Mouse (Mus musculus) neural tube, embryonic 12.5 days (tissue): Measurements from ENCODE around the gene Foxn1. TPM values are rescaled to one million over a fixed set of nuclear protein-coding genes. Genes with fewer than 3 reads are reported as not detected.

Experiments
- ATAC-seq: fragments of 200-750 bp; cut with Nextera tagmentation; 2 replicates; pipeline ENCODE4 v1.8.0; 2017; ENCODE audit warnings: low read depth, mild to moderate bottlenecking, moderate TSS enrichment, moderate library complexity; ENCODE audit not compliant: low FRiP score
- H3K27ac ChIP-seq: fragments of 300-500 bp; sonication (generic); 2 replicates; pipeline ENCODE4 v1.5.1; 2016
- H3K27me3 ChIP-seq: fragments of 300-500 bp; sonication (generic); replicated peaks from 2 replicates; pipeline ENCODE4 v1.6.1; 2016; ENCODE audit warnings: mild to moderate bottlenecking
- H3K36me3 ChIP-seq: fragments of 300-500 bp; sonication (generic); 2 replicates; pipeline ENCODE4 v1.6.1; 2016; ENCODE audit warnings: mild to moderate bottlenecking
- H3K4me1 ChIP-seq: fragments of 300-500 bp; sonication (generic); 2 replicates; pipeline ENCODE4 v1.6.1; 2016
- H3K4me2 ChIP-seq: fragments of 300-500 bp; sonication (generic); replicated peaks from 2 replicates; pipeline ENCODE4 v1.6.1; 2016; ENCODE audit warnings: mild to moderate bottlenecking
- H3K4me3 ChIP-seq: fragments of 300-500 bp; sonication (generic); 2 replicates; pipeline ENCODE4 v1.5.1; 2016
- H3K9ac ChIP-seq: fragments of 300-500 bp; sonication (generic); 2 replicates; pipeline ENCODE4 v1.6.1; 2016; ENCODE audit warnings: mild to moderate bottlenecking
- H3K9me3 ChIP-seq: fragments of 300-500 bp; sonication (generic); 2 replicates; pipeline ENCODE4 v1.6.1; 2016; ENCODE audit warnings: mild to moderate bottlenecking
- WGBS: fragments of 180-500 bp; shearing (Covaris S2); methylation state at CpG from one replicate; pipeline ENCODE4 v1.1.7; 2016; 5-methylcytosine and 5-hydroxymethylcytosine counted together
- polyA plus RNA-seq: library from polyadenylated mRNA; unstranded; fragments of >200 nt; fragmentation: Nextera tagmentation; extraction: Ambion mirVana; gene quantifications from 2 replicates; pipeline ENCODE4 v1.2.1, GENCODE M21; 2016

Gene Foxn1
- polyA plus RNA-seq, 1 experiment from 2014 or later = not detected

DNA sequence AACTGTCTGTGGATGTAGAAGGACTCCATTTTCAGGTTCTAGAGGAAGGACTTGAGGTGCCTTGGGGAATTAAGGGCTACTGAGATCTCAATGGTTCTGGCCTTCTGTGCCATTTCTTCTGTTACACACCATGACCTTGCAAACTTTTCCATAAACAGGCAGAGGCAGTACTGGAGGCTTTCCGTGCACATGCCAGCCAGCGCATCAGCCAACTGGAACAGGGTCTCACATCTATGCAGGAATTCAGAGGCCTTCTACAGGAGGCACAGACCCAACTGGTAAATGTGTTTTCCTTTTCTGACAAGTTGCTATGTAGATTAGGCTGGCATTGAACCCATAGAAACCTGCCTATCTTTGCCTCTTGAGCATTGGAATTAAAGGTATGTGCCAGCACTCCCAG, 72.7 kb downstream of the Foxn1 start:
- H3K4me1 ChIP-seq = no peaks in the 10 kb centered on the region
- H3K36me3 ChIP-seq = peaks cover 77% of the 10 kb centered on the region
- H3K4me3 ChIP-seq = no peak overlapping the region
- no peak overlapping the region for H3K9ac ChIP-seq
- no peak overlapping the region for H3K4me2 ChIP-seq
- H3K27me3 ChIP-seq = no peaks in the 10 kb centered on the region
- no peak overlapping the region for H3K27ac ChIP-seq
- 93% methylated on average over 2 of the region's 2 CpGs for WGBS
- no peak for ATAC-seq
- H3K9me3 ChIP-seq = no peaks in the 10 kb centered on the region

DNA sequence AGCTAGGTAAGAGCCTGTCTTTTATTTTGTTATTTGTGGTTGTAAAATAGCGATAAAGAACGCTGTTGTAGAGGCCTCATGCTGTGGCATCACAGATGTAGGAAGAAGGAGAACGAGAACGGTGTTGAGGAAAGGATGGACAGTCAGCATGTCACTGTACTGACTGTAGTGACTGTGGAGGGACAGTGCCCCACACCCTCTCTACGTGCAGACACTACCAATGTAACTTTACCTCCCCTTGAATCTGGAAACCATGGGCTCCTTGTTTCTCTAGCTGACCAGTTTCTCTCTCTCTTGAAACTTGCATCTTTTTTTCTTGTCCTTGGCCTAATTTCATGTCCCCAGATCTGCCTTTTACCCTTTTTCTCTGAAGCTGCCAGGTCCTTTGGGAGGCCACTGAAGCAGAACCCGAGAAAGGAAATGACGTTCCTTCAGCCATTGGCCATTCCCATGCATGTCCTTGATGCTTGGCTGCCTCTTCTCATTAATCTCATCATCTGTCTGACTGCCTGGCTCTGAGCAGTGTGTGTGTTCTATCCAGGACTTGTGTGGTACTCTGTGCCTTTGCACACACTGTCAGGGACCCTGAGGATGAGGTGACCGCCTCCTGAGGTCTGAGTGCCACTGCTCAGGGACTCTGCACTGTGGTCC, 75.4 kb downstream of the Foxn1 start:
- H3K9ac ChIP-seq = no peak overlapping the region
- no peak overlapping the region for H3K4me2 ChIP-seq
- H3K27me3 ChIP-seq = no peaks in the 10 kb centered on the region
- peaks cover 57% of the 10 kb centered on the region for H3K36me3 ChIP-seq
- 87% methylated on average over 8 of the region's 8 CpGs for whole genome bisulfite sequencing
- H3K27ac ChIP-seq = no peak overlapping the region
- ATAC-seq = no peak
- H3K4me1 ChIP-seq = no peaks in the 10 kb centered on the region
- no peaks in the 10 kb centered on the region for H3K9me3 ChIP-seq
- H3K4me3 ChIP-seq = no peak overlapping the region

Other genes starting within 250 kb of the Foxn1 start
- gene Traf4, start 221.0 kb downstream of the Foxn1 start, polyA plus RNA-seq = 153 and 174 TPM in 2 replicates
- gene Nek8, start 209.9 kb downstream of the Foxn1 start, polyA plus RNA-seq = 10.2 and 11.1 TPM in 2 replicates
- gene Tlcd1, start 209.8 kb downstream of the Foxn1 start, polyA plus RNA-seq = 8.2 and 10.5 TPM in 2 replicates
- gene Rpl23a, start 203.0 kb downstream of the Foxn1 start, polyA plus RNA-seq = 895 and 982 TPM in 2 replicates
- 71.0 and 76.5 TPM in 2 replicates for gene Rab34, start 198.1 kb downstream of the Foxn1 start, polyA plus RNA-seq
- 2.5 and 2.9 TPM in 2 replicates for gene Proca1, start 193.2 kb downstream of the Foxn1 start, polyA plus RNA-seq
- gene Sdf2, start 140.8 kb downstream of the Foxn1 start, polyA plus RNA-seq = 59.8 and 60.8 TPM in 2 replicates
- gene Supt6, start 140.6 kb downstream of the Foxn1 start, polyA plus RNA-seq = 34.0 and 40.5 TPM in 2 replicates
- 64.9 and 72.4 TPM in 2 replicates for gene 2610507B11Rik, start 124.8 kb downstream of the Foxn1 start, polyA plus RNA-seq
- 0.20 and 0.52 TPM in 2 replicates for gene BC030499, start 95.7 kb downstream of the Foxn1 start, polyA plus RNA-seq
- gene Spag5, start 85.0 kb downstream of the Foxn1 start, polyA plus RNA-seq = 33.6 and 34.2 TPM in 2 replicates
- 16.8 and 17.2 TPM in 2 replicates for gene Aldoc, start 63.6 kb downstream of the Foxn1 start, polyA plus RNA-seq
- 66.4 and 73.6 TPM in 2 replicates for gene Pigs, start 58.1 kb downstream of the Foxn1 start, polyA plus RNA-seq
- 80.8 and 89.3 TPM in 2 replicates for gene Unc119, start 43.1 kb downstream of the Foxn1 start, polyA plus RNA-seq
- not detected in 2 replicates for gene Slc13a2, start 35.7 kb upstream of the Foxn1 start, polyA plus RNA-seq
- 17.5 and 17.6 TPM in 2 replicates for gene Slc46a1, start 79.1 kb upstream of the Foxn1 start, polyA plus RNA-seq
- gene Sarm1, start 111.2 kb upstream of the Foxn1 start, polyA plus RNA-seq = 35.0 and 37.0 TPM in 2 replicates
- gene Vtn, start 112.5 kb upstream of the Foxn1 start, polyA plus RNA-seq = 109 and 116 TPM in 2 replicates
- gene Sebox, start 116.9 kb upstream of the Foxn1 start, polyA plus RNA-seq = not detected in 2 replicates
- gene Tmem199, start 125.6 kb upstream of the Foxn1 start, polyA plus RNA-seq = 88.4 and 93.1 TPM in 2 replicates
- 184 and 186 TPM in 2 replicates for gene Poldip2, start 125.6 kb upstream of the Foxn1 start, polyA plus RNA-seq
- gene Tnfaip1, start 149.8 kb upstream of the Foxn1 start, polyA plus RNA-seq = 53.5 and 58.0 TPM in 2 replicates
- 102 and 110 TPM in 2 replicates for gene Ift20, start 149.8 kb upstream of the Foxn1 start, polyA plus RNA-seq
- 39.5 and 40.7 TPM in 2 replicates for gene Tmem97, start 164.2 kb upstream of the Foxn1 start, polyA plus RNA-seq